Mouse (Mus musculus) liver, embryonic 14.5 days (tissue): ENCODE measurements around the gene Lrmda.

Experiments
- CTCF ChIP-seq: IDR thresholded peaks from 2 replicates; pipeline ENCODE4 v1.5.1; 2016; ENCODE audit warnings: antibody characterized with exemption, low read depth, control low read depth
- EP300 ChIP-seq: IDR thresholded peaks from 2 replicates; pipeline ENCODE4 v1.6.1; 2016; ENCODE audit warnings: antibody characterized with exemption, low read depth

DNA sequence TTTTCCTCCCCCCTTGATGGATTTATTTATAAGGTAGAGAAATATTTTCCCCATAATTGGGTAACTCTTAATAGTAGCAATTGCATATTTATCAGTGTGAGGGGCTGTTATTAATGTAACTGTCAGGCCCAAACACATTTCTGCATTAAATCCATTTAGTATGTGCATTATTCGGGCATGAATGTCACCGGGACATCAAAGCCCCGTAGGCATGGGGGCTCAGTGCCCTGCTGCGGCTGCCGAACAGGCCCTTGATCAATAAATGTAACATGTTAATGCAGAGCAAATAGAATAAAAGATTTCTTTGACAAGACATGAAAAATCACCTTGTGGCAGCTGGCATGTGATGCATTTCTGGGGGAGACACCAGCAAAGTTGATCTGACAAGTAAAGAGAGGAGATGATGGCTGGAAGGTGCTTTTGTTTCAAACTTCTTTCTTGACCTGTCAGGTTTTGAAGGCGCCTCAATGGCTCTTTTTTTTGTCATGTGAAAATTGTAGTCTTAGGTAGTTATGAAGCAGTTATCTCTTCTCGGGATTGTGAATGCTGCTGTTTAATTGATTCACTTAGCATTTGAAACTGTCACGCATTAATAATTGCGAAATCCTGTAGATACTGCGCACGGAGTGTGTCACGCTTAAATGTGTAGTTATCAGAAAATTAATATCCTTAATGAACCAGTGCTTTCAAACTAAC lies 17.4 kb downstream of the Lrmda start:
- TF ChIP-seq CTCF (no peak), EP300 (no peak)
